Mouse (Mus musculus) kidney, adult 2 months (tissue): Measurements from ENCODE around the gene Hk2. TPM values are rescaled to one million over a fixed set of nuclear protein-coding genes. Genes with fewer than 3 reads are reported as not detected.
A peak's percentile ranks its signal among the peaks of the same experiment; 100 is the strongest.

Experiments used
- DNase-seq: peaks from one replicate; pipeline ENCODE4 v3.0.0; 2021
- H3K27ac ChIP-seq: fragments of 200-500 bp; 2 replicates; pipeline ENCODE4 v1.5.1; 2012; ENCODE audit warnings: low read depth, low read length, control low read depth, inconsistent platforms; ENCODE audit not compliant: insufficient read depth
- H3K27me3 ChIP-seq: fragments of 200-500 bp; replicated peaks from 2 replicates; pipeline ENCODE4 v1.6.1; 2012; ENCODE audit warnings: mild to moderate bottlenecking, moderate library complexity, low read length, inconsistent platforms; ENCODE audit not compliant: control insufficient read depth, insufficient read depth
- H3K36me3 ChIP-seq: fragments of 200-500 bp; 2 replicates; pipeline ENCODE4 v1.6.1; 2012; ENCODE audit warnings: mild to moderate bottlenecking, moderate library complexity, low read length, inconsistent platforms; ENCODE audit not compliant: control insufficient read depth, insufficient read depth
- H3K4me1 ChIP-seq: fragments of 200-500 bp; 2 replicates; pipeline ENCODE4 v1.6.1; 2011; ENCODE audit warnings: low read length; ENCODE audit not compliant: control insufficient read depth, insufficient read depth
- H3K4me3 ChIP-seq: fragments of 200-500 bp; 2 replicates; pipeline ENCODE4 v1.5.1; 2011; ENCODE audit warnings: mild to moderate bottlenecking, low read depth, low read length, control low read depth; ENCODE audit not compliant: insufficient read depth
- CTCF ChIP-seq: fragments of 200-500 bp; conservative IDR thresholded peaks from 2 replicates; pipeline ENCODE4 v1.5.1; 2011; ENCODE audit warnings: low read depth, mild to moderate bottlenecking, control low read depth, low read length, moderate library complexity, mixed read lengths; ENCODE audit not compliant: insufficient read depth, insufficient read length
- POLR2A ChIP-seq: fragments of 200-500 bp; IDR thresholded peaks from one replicate; pipeline ENCODE4 v1.6.1; 2011; ENCODE audit warnings: low read depth, low read length, control low read depth
- WGBS: fragments of 180-500 bp; shearing (Covaris S2); methylation state at CpG from one replicate; pipeline ENCODE4 v1.1.7; 2018; 5-methylcytosine and 5-hydroxymethylcytosine counted together
- polyA plus RNA-seq: library from polyadenylated mRNA; depleted of rRNA; stranded (reverse); fragments of >200 nt; gene quantifications from 2 replicates; pipeline ENCODE4 v1.2.3, GENCODE M21; 2012

Hk2 gene
- polyA plus RNA-seq, 1 experiment: 6.1 TPM

DNA sequence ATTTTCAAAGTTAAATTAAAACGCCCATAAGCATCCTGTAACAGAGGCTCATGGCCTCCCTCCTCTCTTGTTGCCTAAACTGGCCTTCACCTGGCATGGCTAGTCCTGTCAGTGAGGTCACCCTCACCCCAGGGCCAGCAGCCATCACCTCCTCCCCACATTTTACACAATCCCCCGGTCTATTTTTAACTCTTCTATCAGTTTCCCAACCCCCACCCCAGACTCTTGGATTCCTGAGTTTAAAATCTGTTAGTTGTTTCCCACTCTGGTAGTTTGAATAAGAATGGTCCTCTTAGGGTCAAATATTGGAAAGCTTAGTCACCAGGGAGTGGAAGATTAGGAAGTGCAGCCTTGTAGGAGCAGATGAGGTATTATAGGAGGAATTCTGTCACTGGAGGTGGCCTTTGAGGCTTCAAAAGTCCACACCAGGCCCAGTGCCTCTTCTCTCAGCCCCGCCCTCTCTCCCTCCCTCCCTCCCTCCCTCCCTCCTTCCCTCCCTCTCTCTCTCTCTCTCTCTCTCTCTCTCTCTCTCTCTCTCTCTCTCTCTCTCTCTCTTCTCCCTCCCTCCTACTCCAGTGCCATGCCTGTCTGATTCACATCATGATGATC, 13.4 kb downstream of the Hk2 start:
- TF ChIP-seq POLR2A (no peak), CTCF (no peak)
- H3K4me1 ChIP-seq: no peaks in the 10 kb centered on the region
- WGBS: 79% methylated on average over 3 of the region's 3 CpGs
- no peak for DNase-seq
- H3K27me3 ChIP-seq: no peaks in the 10 kb centered on the region
- no peak overlapping the region for H3K27ac ChIP-seq
- H3K36me3 ChIP-seq: no peaks in the 10 kb centered on the region
- H3K4me3 ChIP-seq: no peak overlapping the region

DNA sequence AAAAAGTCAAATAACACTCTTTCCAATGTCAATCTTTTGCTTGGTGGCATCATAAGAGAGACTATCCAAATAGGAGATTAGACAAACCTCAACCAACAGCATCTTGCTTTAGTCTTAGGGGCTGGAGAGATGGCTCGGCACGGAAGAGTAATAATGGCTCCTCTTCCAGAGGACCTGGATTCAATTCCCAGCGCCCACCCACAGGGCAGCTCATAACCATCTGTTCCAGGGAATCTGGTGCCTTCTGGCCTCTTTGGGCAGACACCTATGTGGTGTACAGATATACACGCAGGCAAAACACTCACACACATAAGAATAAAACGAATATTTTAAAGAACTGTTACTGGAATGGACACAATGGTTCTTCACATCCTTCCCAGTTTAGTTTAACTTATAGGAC, 15.0 kb downstream of the Hk2 start:
- Histone ChIP-seq H3K4me3 (no peak overlapping the region), H3K4me1 (no peaks in the 10 kb centered on the region), H3K27ac (no peak overlapping the region), H3K27me3 (no peaks in the 10 kb centered on the region), H3K36me3 (no peaks in the 10 kb centered on the region)
- TF ChIP-seq POLR2A: no peak
- TF ChIP-seq CTCF: no peak
- DNase-seq: no peak
- over 99% methylated on average over 5 of the region's 5 CpGs for WGBS

DNA sequence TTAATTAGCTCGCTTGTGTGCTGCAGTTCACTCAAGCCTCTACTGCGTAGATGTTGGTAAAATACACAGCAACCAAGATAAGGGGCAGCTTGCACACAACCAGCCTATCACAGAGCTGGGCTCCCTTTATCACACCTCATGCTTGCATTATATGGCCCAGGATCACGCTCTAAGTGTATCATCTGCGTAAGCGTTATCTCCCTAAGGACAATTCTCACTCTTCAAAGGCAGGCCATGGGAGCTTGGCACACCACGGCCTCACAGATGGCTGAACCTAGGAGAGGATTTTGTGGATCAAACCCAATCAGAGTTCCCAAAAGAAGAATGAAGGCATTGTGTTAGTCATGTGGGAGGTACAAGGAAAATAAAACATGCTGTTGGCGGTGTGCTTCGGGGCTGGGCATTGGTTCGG, 17.4 kb downstream of the Hk2 start:
- 89% methylated on average over 9 of the region's 9 CpGs for WGBS
- H3K27me3 ChIP-seq: no peaks in the 10 kb centered on the region
- H3K27ac ChIP-seq: no peak overlapping the region
- TF ChIP-seq POLR2A (no peak), CTCF (no peak)
- no peaks in the 10 kb centered on the region for H3K4me1 ChIP-seq
- H3K36me3 ChIP-seq: no peaks in the 10 kb centered on the region
- H3K4me3 ChIP-seq: no peak overlapping the region
- DNase-seq: no peak

DNA sequence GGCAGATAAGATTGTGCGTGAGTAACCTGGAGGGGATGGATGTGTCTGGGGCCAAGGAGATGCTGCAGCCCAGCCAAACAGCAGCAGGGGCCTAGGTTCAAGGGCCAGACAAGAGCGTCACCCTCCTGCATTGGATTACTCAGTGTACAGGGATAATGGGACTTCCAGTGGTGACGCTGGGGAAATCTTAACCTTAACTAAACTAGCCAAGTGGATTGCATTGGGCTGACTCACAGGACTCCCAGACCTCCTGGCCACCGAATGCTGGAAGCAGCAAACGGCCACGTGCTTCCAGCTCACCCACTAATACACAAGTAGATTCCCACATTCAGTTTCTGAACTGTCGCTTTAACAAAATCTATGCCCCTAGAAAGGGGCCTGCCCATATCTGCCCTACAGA, 18.0 kb downstream of the Hk2 start:
- 88% methylated on average over 7 of the region's 7 CpGs for WGBS
- DNase-seq: no peak
- H3K4me3 ChIP-seq: no peak overlapping the region
- no peaks in the 10 kb centered on the region for H3K36me3 ChIP-seq
- H3K27ac ChIP-seq: no peak overlapping the region
- TF ChIP-seq CTCF (no peak), POLR2A (no peak)
- no peaks in the 10 kb centered on the region for H3K27me3 ChIP-seq
- no peaks in the 10 kb centered on the region for H3K4me1 ChIP-seq

DNA sequence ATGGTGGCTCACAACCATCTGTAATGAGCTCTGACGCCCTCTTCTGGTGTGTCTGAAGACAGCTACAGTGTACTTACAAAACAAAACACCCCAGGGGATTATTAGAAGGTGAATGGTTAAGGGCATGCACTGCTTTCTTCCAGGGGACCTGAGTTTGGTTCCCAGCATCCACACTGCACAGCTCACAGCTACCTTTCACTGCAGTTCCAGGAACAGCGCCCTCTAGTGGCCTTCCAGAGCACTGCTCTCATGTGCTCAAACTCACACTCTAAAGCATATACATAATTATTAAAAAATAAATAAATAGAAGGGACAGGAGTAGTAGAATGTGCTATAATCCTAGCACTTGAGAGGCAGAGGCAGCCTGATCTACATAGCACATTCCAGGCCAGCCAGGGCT, 18.9 kb downstream of the Hk2 start:
- H3K27ac ChIP-seq: no peak overlapping the region
- TF ChIP-seq CTCF (peak; percentile 20; the same call in 1 of the 2 replicates), POLR2A (no peak)

DNA sequence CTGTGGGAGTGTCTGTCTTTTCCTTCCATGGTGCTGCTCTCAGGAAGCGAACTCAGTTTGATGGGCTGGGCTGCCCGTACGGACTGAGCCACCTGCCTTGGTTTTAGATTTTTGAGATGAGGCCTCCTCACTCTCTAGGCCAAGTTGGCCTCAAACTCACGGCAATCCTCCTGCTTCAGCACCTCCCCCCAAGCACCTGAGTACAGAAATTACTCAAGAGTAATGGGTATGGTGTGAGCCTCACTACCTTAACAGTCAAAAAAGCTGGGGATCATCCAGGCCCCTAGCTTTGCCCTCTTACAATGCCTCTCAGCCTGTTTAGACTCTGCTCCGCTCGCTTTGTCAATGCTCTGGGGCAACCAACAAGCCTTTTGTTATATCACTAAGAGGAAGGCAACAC, 19.5 kb downstream of the Hk2 start:
- TF ChIP-seq CTCF: no peak
- TF ChIP-seq POLR2A: no peak
- Histone ChIP-seq H3K4me1 (no peaks in the 10 kb centered on the region), H3K4me3 (no peak overlapping the region), H3K27ac (no peak overlapping the region), H3K36me3 (no peaks in the 10 kb centered on the region), H3K27me3 (no peaks in the 10 kb centered on the region)
- 90% methylated on average over 6 of the region's 6 CpGs for WGBS
- no peak for DNase-seq

More for the DNA sequence above, 18.9 kb downstream of the Hk2 start:
- Histone ChIP-seq H3K4me3 (no peak overlapping the region), H3K4me1 (no peaks in the 10 kb centered on the region), H3K36me3 (no peaks in the 10 kb centered on the region), H3K27me3 (no peaks in the 10 kb centered on the region)
- no peak for DNase-seq
- 36% methylated on average over 2 of the region's 2 CpGs for WGBS

DNA sequence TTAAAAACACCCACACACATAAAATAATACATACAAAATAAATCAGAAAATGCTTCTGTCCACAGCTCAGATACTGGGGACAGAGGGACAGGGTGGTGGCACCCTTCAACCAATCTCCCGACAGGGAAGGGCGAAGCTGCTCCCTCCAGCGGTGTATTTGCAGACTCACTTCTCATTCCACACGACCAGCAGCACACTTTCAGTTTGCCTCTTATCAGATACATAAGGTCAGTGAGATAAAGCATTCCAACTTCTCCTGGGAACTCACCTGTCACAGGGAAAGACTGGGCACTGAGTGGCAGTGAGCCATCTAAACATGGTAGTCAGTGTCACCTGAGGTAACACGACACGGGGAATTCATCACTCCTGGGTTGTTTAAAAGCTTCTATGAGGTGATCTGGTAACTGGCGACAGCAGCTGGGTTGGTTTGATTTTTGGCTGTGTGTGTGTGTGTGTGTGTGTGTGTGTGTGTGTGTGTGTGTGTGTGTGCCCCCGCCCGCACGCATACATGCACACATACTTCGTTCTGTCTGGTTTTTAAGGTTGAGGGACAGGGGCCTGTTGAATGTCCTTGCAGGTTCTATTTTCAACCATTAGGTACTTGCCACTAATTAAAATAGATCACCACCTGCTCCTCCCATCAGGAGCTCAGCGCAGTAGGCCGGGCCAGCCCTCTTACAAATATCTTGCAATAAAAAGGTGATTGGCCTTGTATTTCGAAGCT, 20.5 kb downstream of the Hk2 start:
- 82% methylated on average over 14 of the region's 14 CpGs for WGBS
- Histone ChIP-seq H3K27ac (no peak overlapping the region), H3K36me3 (no peaks in the 10 kb centered on the region), H3K4me3 (no peak overlapping the region), H3K27me3 (no peaks in the 10 kb centered on the region), H3K4me1 (no peaks in the 10 kb centered on the region)
- TF ChIP-seq POLR2A (no peak), CTCF (0 out of 2 replicates have a peak, but pooled peaks have one; percentile 14)
- DNase-seq: no peak

DNA sequence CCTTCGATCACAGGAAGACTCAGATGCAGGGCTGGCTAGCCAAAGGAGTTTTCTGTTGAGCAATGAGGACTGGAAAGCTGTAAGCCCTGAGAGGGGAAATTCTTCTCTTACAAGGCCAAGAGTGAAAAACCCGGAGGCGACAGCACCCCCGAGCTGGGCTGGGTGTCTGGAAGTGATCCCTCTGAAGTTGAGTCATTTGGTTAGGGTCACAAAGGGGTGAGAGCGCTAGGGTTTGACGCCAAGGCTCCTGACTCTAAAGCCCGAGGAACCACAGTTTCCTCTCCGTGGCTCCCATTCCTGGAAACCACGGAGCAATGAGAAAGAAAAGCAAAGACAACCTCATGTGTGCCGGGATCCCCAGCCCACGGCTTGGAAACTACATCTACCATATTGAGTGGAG, 21.2 kb downstream of the Hk2 start:
- WGBS: 41% methylated on average over 11 of the region's 11 CpGs
- H3K4me3 ChIP-seq: no peak overlapping the region
- no peaks in the 10 kb centered on the region for H3K4me1 ChIP-seq
- H3K27ac ChIP-seq: no peak overlapping the region
- DNase-seq: peak; percentile 20
- no peaks in the 10 kb centered on the region for H3K27me3 ChIP-seq
- H3K36me3 ChIP-seq: no peaks in the 10 kb centered on the region
- no peak for TF ChIP-seq CTCF
- no peak for TF ChIP-seq POLR2A
